Mouse (Mus musculus): ENCODE results near the gene Gm9048. TPM values are rescaled to one million over a fixed set of nuclear protein-coding genes. Genes with fewer than 3 reads are reported as not detected.
"Not testable (repeated sequence)": the region's sequence is repeated elsewhere in the genome, so short reads cannot be mapped to it uniquely, and the experiment has no call there.

Gm9048 gene
- total and polyA plus RNA-seq, 3 experiments: not detected

GRCm38 (mm10) chr10:118319024-118319423 lies 29.5 kb downstream of the Gm9048 start:
- Histone ChIP-seq H3K27me3 (ENCODE audit: control insufficient read depth, insufficient read depth, low read length) (no peaks in the 10 kb centered on the region), H3K27ac (no peak overlapping the region), H3K79me2 (replicated peaks; ENCODE audit: control insufficient read depth, insufficient read depth, low read length) (no peaks in the 10 kb centered on the region), H3K36me3 (ENCODE audit: control insufficient read depth, insufficient read depth, low read length) (no peaks in the 10 kb centered on the region), H3K4me3 (no peak overlapping the region), H3K4me1 (ENCODE audit: control insufficient read depth, insufficient read depth, low read length) (no peaks in the 10 kb centered on the region), H3K9ac (ENCODE audit: low read depth, low read length) (no peak overlapping the region)
- intact Hi-C loops (cut with DNase I): no loop called here
- WGBS: 60% methylated on average over 8 of the region's 8 CpGs
- TF ChIP-seq POLR2A (IDR thresholded peaks at IDR 0.05; ENCODE audit: insufficient read depth, low read depth, low read length) (no peak), CTCF (IDR thresholded peaks at IDR 0.05) (no peak), EP300 (IDR thresholded peaks at IDR 0.05; ENCODE audit: insufficient read depth, low read depth, low read length) (no peak)
- no peak for DNase-seq

GRCm38 (mm10) chr10:118302133-118302532 lies 46.3 kb downstream of the Gm9048 start:
- H3K4me1 ChIP-seq (ENCODE audit: control insufficient read depth, insufficient read depth, low read length); DNase-seq; H3K9ac ChIP-seq (ENCODE audit: low read depth, low read length); H3K27ac ChIP-seq; H3K36me3 ChIP-seq (ENCODE audit: control insufficient read depth, insufficient read depth, low read length); H3K4me3 ChIP-seq; H3K27me3 ChIP-seq (ENCODE audit: control insufficient read depth, insufficient read depth, low read length); H3K79me2 ChIP-seq (replicated peaks; ENCODE audit: control insufficient read depth, insufficient read depth, low read length); intact Hi-C loops (cut with DNase I): not testable (repeated sequence)
- WGBS: 31% methylated on average over 2 of the region's 2 CpGs

Other genes with a start within 250 kb of the Gm9048 start
- 1 to 10 TPM; 3.9 to 4.0 TPM for gene Mdm1, start 206.9 kb downstream of the Gm9048 start, total RNA-seq (2021)
- gene Mdm1, start 206.9 kb downstream of the Gm9048 start, polyA plus RNA-seq (2012; rRNA removed): 3.3 and 5.9 TPM in 2 replicates
- gene Il22, start 143.7 kb downstream of the Gm9048 start, total RNA-seq (2021): not detected
- gene Il22, start 143.7 kb downstream of the Gm9048 start, polyA plus RNA-seq (2012; rRNA removed): not detected in 2 replicates
- gene Gm32717, start 107.9 kb downstream of the Gm9048 start, total RNA-seq (2021): under 1 TPM; 0.55 to 0.59 TPM
- not detected in 2 replicates for gene Gm32717, start 107.9 kb downstream of the Gm9048 start, polyA plus RNA-seq (2012; rRNA removed)
- under 1 TPM; 0.55 to 0.59 TPM for gene Gm32802, start 90.0 kb downstream of the Gm9048 start, total RNA-seq (2021)
- not detected in 2 replicates for gene Gm32802, start 90.0 kb downstream of the Gm9048 start, polyA plus RNA-seq (2012; rRNA removed)
- gene Iltifb, start 53.6 kb downstream of the Gm9048 start, total RNA-seq (2021): not detected
- gene Iltifb, start 53.6 kb downstream of the Gm9048 start, polyA plus RNA-seq (2012; rRNA removed): not detected in 2 replicates
- gene Gm9040, start 21.7 kb downstream of the Gm9048 start, total RNA-seq (2021): not detected
- gene Gm9040, start 21.7 kb downstream of the Gm9048 start, polyA plus RNA-seq (2012; rRNA removed): not detected in 2 replicates
- not detected for gene Gm9044, start 16.3 kb downstream of the Gm9048 start, total RNA-seq (2021)
- not detected in 2 replicates for gene Gm9044, start 16.3 kb downstream of the Gm9048 start, polyA plus RNA-seq (2012; rRNA removed)
- not detected for gene Gm9045, start 10.8 kb downstream of the Gm9048 start, total RNA-seq (2021)
- gene Gm9045, start 10.8 kb downstream of the Gm9048 start, polyA plus RNA-seq (2012; rRNA removed): not detected in 2 replicates
- gene Gm9046, start 5.4 kb downstream of the Gm9048 start, total RNA-seq (2021): not detected
- not detected in 2 replicates for gene Gm9046, start 5.4 kb downstream of the Gm9048 start, polyA plus RNA-seq (2012; rRNA removed)
- not detected for gene Gm9049, start 5.4 kb upstream of the Gm9048 start, total RNA-seq (2021)
- not detected in 2 replicates for gene Gm9049, start 5.4 kb upstream of the Gm9048 start, polyA plus RNA-seq (2012; rRNA removed)
- gene Ifng, start 92.4 kb upstream of the Gm9048 start, total RNA-seq (2021): not detected
- not detected in 2 replicates for gene Ifng, start 92.4 kb upstream of the Gm9048 start, polyA plus RNA-seq (2012; rRNA removed)